In the genomic region with DNA sequence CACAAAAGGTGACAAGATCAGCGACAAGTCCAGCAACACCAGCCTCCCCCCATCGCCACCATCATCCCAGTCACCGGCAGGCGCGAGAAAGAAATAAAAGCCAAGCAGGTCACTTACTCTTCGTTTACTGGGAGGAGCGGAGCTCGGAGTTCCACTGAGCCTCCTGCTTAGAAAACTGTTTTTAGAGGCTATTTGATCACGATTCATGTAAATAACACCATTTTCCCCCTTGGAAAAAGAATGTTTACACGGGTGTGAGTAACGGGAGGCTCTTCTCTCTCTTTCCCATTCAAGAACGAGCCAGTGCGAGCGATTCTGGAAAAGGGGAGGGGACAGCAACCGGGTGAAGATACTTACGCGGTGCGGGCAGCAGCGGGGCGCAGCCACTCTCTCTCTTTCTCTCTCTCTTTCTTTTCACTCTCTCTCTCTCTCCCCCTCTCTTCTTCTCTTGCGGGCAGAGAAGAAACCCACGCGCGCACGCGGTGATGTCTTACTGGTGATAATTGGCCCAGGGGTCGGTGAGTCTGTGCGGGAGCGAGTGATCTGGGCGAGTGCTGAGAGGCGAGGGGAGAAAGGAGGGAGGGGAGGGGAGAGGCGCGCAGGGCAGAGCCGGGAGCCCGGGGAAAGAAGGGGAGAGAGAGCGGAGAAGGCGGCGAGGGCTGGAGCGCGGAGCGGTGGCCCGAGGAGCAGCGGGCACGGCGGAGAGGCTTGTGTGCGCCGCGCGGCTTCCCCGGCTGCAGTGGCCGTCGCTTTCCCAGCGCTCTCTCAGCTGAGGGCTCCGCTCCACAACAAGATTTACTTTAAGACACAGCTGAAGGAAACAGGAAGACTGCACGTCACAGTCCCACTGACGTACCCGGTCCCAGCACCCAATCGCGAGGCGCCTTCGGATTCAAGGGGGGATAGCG, we compare ENCODE assay signal across 9 mouse cellular contexts. TPM values are rescaled to one million over a fixed set of nuclear protein-coding genes. Genes with fewer than 3 reads are reported as not detected.
DNase-seq lines count a peak whose midpoint lies in the region; ATAC-seq and TF ChIP-seq lines count a peak whose summit lies in the region.
"Had no signal": no experiment of that assay in that cellular context is flagged by ENCODE, and none has a peak within 500 bp of the region (broad histone marks: within the 10 kb centered on the region; RNA-seq: fewer than 3 reads in every experiment).

Prox1 (minus strand) TSS at position 804 of the 908 bp plus-strand sequence.

- H3K27ac ChIP-seq in spleen, adult 2 months (ENCODE audit: insufficient read depth, low read length), result peak within 1 kb of the TSS; percentile 28; the same call in 1 of the 2 replicates
- 0 out of 2 replicates have a peak within 1 kb of the TSS, but pooled peaks have one; percentile 26 for H3K27ac ChIP-seq in intestine, embryonic 16.5 days (ENCODE audit: low read length)
- no peak within 1 kb of the TSS for H3K27ac ChIP-seq in small intestine, adult 2 months (ENCODE audit: insufficient read depth, low read depth, low read length)

- ATAC-seq in intestine, embryonic 16.5 days, result peak; percentile 89
- peak; percentile 42 for ATAC-seq in megakaryocyte progenitor cell, adult 5-6 weeks (replicated peaks; ENCODE audit: poor library complexity)

- peak within 1 kb of the TSS; percentile 73 for H3K9ac ChIP-seq in intestine, embryonic 16.5 days (ENCODE audit: low read depth, low read length)

- H3K4me1 ChIP-seq in spleen, adult 2 months (ENCODE audit: control insufficient read depth, insufficient read depth, insufficient read length), result no peaks in the 10 kb centered on the region; the same call in 1 of the 2 replicates
- H3K4me1 ChIP-seq in intestine, embryonic 16.5 days (ENCODE audit: control insufficient read depth, insufficient read depth, low read length), result peaks cover 38% of the 10 kb centered on the region
- peaks cover 8% of the 10 kb centered on the region; the same call in 1 of the 2 replicates for H3K4me1 ChIP-seq in small intestine, adult 2 months (ENCODE audit: control insufficient read depth, insufficient read depth, insufficient read length, low read length)

- intact Hi-C loops in left cerebral cortex, postnatal 14 days (cut with DNase I), result no loop called here

- DNase-seq in spleen, adult 2 months (ENCODE audit: low read depth in 1 of 2, low spot score in 2 of 2), result no peak
- no peak for DNase-seq in spleen, adult 12 weeks (ENCODE audit: low spot score)
- peak; percentile 91 for DNase-seq in embryo, embryonic 11 days
- peak; percentile 85 to 89 for DNase-seq in heart, adult 18-20 months
- DNase-seq in left cerebral cortex, postnatal 14 days (ENCODE audit: low spot score in 2 of 2), result peak; percentile 50 to 65

- no peaks in the 10 kb centered on the region for H3K36me3 ChIP-seq in spleen, adult 2 months (ENCODE audit: control insufficient read depth, insufficient read depth, low read length)
- no peaks in the 10 kb centered on the region for H3K36me3 ChIP-seq in intestine, embryonic 16.5 days (ENCODE audit: control insufficient read depth, insufficient read depth, low read length)
- H3K36me3 ChIP-seq in small intestine, adult 2 months (ENCODE audit: control insufficient read depth, insufficient read depth, low read length), result no peaks in the 10 kb centered on the region

- peak within 1 kb of the TSS; percentile 86 for H3K4me2 ChIP-seq in intestine, embryonic 16.5 days (ENCODE audit: low read depth, low read length)

- H3K9me3 ChIP-seq in intestine, embryonic 16.5 days (ENCODE audit: control insufficient read depth, low read length), result no peaks in the 10 kb centered on the region

- TF ChIP-seq POLR2A in spleen, adult 2 months (IDR thresholded peaks at IDR 0.05; ENCODE audit: low read depth, low read length), result no peak
- TF ChIP-seq POLR2A in small intestine, adult 2 months (IDR thresholded peaks at IDR 0.05; ENCODE audit: low read depth, low read length), result no peak

- peak within 1 kb of the TSS; percentile 50 for H3K4me3 ChIP-seq in spleen, adult 2 months (ENCODE audit: extremely low read depth, insufficient read depth, insufficient read length)
- H3K4me3 ChIP-seq in intestine, embryonic 16.5 days (ENCODE audit: low read length), result peak within 1 kb of the TSS; percentile 64
- peak within 1 kb of the TSS; percentile 68 for H3K4me3 ChIP-seq in small intestine, adult 2 months (ENCODE audit: low read depth, low read length)

- no peak for TF ChIP-seq CTCF in spleen, adult 2 months (IDR thresholded peaks at IDR 0.05; ENCODE audit: extremely low read depth, insufficient read depth, insufficient read length, insufficient replicate concordance)
- TF ChIP-seq CTCF in small intestine, adult 2 months (IDR thresholded peaks at IDR 0.05; ENCODE audit: extremely low read depth, insufficient read length, insufficient replicate concordance, low read depth, low read length), result no peak

- WGBS in spleen, adult 2 months, result 2% methylated on average over 60 of the region's 62 CpGs
- WGBS in intestine, embryonic 16.5 days, result under 1% methylated on average over 61 of the region's 62 CpGs
- 1% methylated on average over 61 of the region's 62 CpGs for WGBS in small intestine, adult 2 months

- H3K27me3 ChIP-seq in spleen, adult 2 months (ENCODE audit: control insufficient read depth, insufficient read depth, low read length), result peaks cover 11% of the 10 kb centered on the region
- H3K27me3 ChIP-seq in intestine, embryonic 16.5 days (replicated peaks; ENCODE audit: control insufficient read depth, insufficient read depth, low read length), result peaks cover 45% of the 10 kb centered on the region
- peaks cover 56% of the 10 kb centered on the region for H3K27me3 ChIP-seq in small intestine, adult 2 months (ENCODE audit: control insufficient read depth, insufficient read depth, low read length)

RNA-seq across cellular contexts. Expression of gene Prox1, which starts in this region (rescaled TPM):
- 1.6 and 2.2 TPM in 2 replicates for polyA plus RNA-seq in spleen, adult 2 months (2012; rRNA removed)
- total RNA-seq in heart, adult 18-20 months (2021), result 10 to 100 TPM; 36.6 to 44.4 TPM
- polyA plus RNA-seq in intestine, embryonic 16.5 days (2015; fragmentation: Nextera tagmentation; extraction: Ambion mirVana), result 1.8 TPM in 2 replicates
- 10 to 100 TPM in 1 of 2 experiments, 1 to 10 TPM in 1; 8.0 to 12.4 TPM for total RNA-seq in left cerebral cortex, postnatal 14 days (2021)
- total RNA-seq in megakaryocyte progenitor cell, adult 5-6 weeks (2015), result not detected in 2 replicates
- not detected in 2 replicates for total RNA-seq in megakaryocyte progenitor cell, adult 5-6 weeks (2017)
- polyA plus RNA-seq in small intestine, adult 2 months (2012; rRNA removed), result 0.41 and 1.7 TPM in 2 replicates
- total RNA-seq: neutrophil, adult 5-6 weeks had no signal

Comparison
In these comparisons a context has a peak if more than half of its experiments do, and no peak if none do; other contexts are left out.
1. RNA of gene Prox1 (total RNA-seq): 36.6 to 44.4 TPM in heart, adult 18-20 months and 8.0 to 12.4 TPM in left cerebral cortex, postnatal 14 days; not detected in megakaryocyte progenitor cell, adult 5-6 weeks; every median in the first group is over 4 times any median in the second.
2. Peak in ATAC-seq in megakaryocyte progenitor cell, adult 5-6 weeks; RNA of the gene not detected or under 1 TPM.
3. DNase-seq: peak in embryo, embryonic 11 days (single experiment), heart, adult 18-20 months (2 of 2) and left cerebral cortex, postnatal 14 days (2 of 2); none in spleen, adult 2 months (0 of 2) and spleen, adult 12 weeks (single experiment).
4. Peak in every context shown above with its lines, with median percentiles within 50 percentile points of each other: H3K4me3 ChIP-seq.